Mouse (Mus musculus) stomach, embryonic 16.5 days (tissue): Measurements from ENCODE around the gene Hmgb1. TPM values are rescaled to one million over a fixed set of nuclear protein-coding genes. Genes with fewer than 3 reads are reported as not detected.
A peak's percentile ranks its signal among the peaks of the same experiment; 100 is the strongest.

ENCODE experiments used
- ATAC-seq: fragments of 200-750 bp; cut with Nextera tagmentation; 2 replicates; pipeline ENCODE4 v1.8.0; 2017; ENCODE audit warnings: moderate number of reproducible peaks, moderate TSS enrichment; ENCODE audit not compliant: insufficient read depth, low FRiP score
- H3K27ac ChIP-seq: fragments of 300-500 bp; sonication (generic); 2 replicates; pipeline ENCODE4 v1.5.1; 2014; ENCODE audit warnings: low read length
- H3K27me3 ChIP-seq: fragments of 300-500 bp; sonication (generic); 2 replicates; pipeline ENCODE4 v1.6.1; 2014; ENCODE audit warnings: low read length, control low read depth, mixed read lengths; ENCODE audit not compliant: control insufficient read depth, insufficient read depth
- H3K36me3 ChIP-seq: fragments of 300-500 bp; sonication (generic); 2 replicates; pipeline ENCODE4 v1.6.1; 2014; ENCODE audit warnings: low read length; ENCODE audit not compliant: control insufficient read depth, insufficient read depth
- H3K4me1 ChIP-seq: fragments of 300-500 bp; sonication (generic); 2 replicates; pipeline ENCODE4 v1.6.1; 2014; ENCODE audit warnings: low read length, control low read depth, mixed read lengths; ENCODE audit not compliant: control insufficient read depth, insufficient read depth
- H3K4me2 ChIP-seq: fragments of 300-500 bp; sonication (generic); 2 replicates; pipeline ENCODE4 v1.6.1; 2014; ENCODE audit warnings: low read depth, low read length, mixed read lengths
- H3K4me3 ChIP-seq: fragments of 300-500 bp; sonication (generic); replicated peaks from 2 replicates; pipeline ENCODE4 v1.5.1; 2014; ENCODE audit warnings: mild to moderate bottlenecking, low read length
- H3K9ac ChIP-seq: fragments of 300-500 bp; sonication (generic); 2 replicates; pipeline ENCODE4 v1.6.1; 2014; ENCODE audit warnings: low read length
- H3K9me3 ChIP-seq: fragments of 300-500 bp; sonication (generic); replicated peaks from 2 replicates; pipeline ENCODE4 v1.6.1; 2016; ENCODE audit warnings: low read length, control low read depth; ENCODE audit not compliant: control insufficient read depth
- WGBS: fragments of 180-500 bp; shearing (Covaris S2); extraction: QIAGEN DNeasy Blood & Tissue Kit; methylation state at CpG from one replicate; pipeline ENCODE4 v1.1.7; 2014; 5-methylcytosine and 5-hydroxymethylcytosine counted together
- polyA plus RNA-seq: library from polyadenylated mRNA; unstranded; fragments of >200 nt; fragmentation: Nextera tagmentation; extraction: Ambion mirVana; gene quantifications from 2 replicates; pipeline ENCODE4 v1.2.1, GENCODE M21; 2015

Gene Hmgb1
- polyA plus RNA-seq, 1 experiment from 2014 or later, result 1,078 TPM

DNA sequence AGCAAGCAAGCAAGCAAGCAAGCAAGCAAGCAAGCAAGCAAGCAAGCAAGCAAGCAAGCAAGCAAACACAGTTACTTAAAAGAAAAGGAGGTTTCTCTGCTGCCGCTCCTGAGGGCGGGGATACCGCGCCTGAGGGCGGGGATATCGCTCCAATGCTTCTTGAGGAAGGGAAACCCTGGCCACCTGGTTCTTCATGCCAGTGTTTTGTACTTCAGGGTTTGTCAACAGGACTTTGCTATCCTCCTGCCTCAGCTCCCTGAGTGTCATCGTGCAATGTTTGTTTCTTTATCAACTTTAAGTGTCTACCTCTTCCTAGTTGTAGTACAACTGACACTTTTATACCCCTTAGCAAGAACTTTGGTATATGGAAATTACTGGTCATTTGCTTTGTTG is 104.5 kb downstream of the Hmgb1 start:
- Histone ChIP-seq H3K4me2 (peak overlapping the region; percentile 30; the same call in 1 of the 2 replicates), H3K9me3 (peaks cover 4% of the 10 kb centered on the region; the same call in 1 of the 2 replicates), H3K4me3 (0 out of 2 replicates have a peak overlapping the region, but pooled peaks have one; percentile 1), H3K27me3 (no peaks in the 10 kb centered on the region), H3K36me3 (no peaks in the 10 kb centered on the region), H3K9ac (no peak overlapping the region), H3K27ac (no peak overlapping the region), H3K4me1 (peaks cover 12% of the 10 kb centered on the region; the same call in 1 of the 2 replicates)
- WGBS, result 36% methylated on average over 7 of the region's 7 CpGs
- ATAC-seq, result no peak

DNA sequence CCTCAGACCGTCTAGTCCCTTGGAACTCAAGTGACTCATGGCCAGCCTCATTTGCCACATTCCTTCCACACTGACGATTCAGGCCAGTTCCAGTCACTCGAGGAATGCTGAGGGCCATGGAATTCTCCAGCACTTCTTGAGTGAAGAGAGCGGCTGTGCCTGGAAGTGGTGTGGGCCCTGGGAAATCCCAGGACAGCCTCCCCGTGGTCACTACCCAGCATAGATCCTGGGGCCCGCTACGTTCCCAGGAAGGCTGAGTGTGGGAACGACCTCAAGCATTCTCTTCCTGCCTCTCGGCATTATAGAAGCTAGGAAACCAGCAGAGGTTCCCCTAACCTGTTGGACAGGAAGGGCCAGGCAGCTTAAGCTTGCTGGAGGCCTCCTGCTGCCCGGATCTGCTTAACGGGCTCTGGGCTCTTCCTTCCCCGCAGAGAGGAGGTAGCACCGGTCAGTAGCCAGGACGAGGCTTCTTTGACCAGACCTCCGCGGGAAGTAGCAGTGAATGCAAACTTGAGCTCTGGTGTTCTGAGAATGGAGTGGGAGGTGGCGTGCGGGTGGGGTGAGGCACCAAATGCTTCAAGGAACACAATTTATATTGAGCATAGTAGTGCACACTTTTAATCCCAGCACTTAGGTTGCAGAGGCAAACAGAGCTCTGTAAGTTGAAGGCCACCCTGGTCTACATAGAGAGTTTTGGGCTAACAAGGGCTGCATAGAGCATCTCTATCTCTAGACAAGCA is 105.1 kb downstream of the Hmgb1 start:
- 13% methylated on average over 18 of the region's 18 CpGs for WGBS
- Histone ChIP-seq H3K27me3 (no peaks in the 10 kb centered on the region), H3K9me3 (peaks cover 4% of the 10 kb centered on the region; the same call in 1 of the 2 replicates), H3K4me2 (peak overlapping the region; percentile 30; the same call in 1 of the 2 replicates), H3K9ac (0 out of 2 replicates have a peak overlapping the region, but pooled peaks have one; percentile 34), H3K4me1 (peaks cover 12% of the 10 kb centered on the region; the same call in 1 of the 2 replicates), H3K27ac (peak overlapping the region; percentile 17; the same call in 1 of the 2 replicates), H3K4me3 (peak overlapping the region; percentile 1; the same call in 1 of the 2 replicates), H3K36me3 (no peaks in the 10 kb centered on the region)
- peak; percentile 73; the same call in 1 of the 2 replicates for ATAC-seq

DNA sequence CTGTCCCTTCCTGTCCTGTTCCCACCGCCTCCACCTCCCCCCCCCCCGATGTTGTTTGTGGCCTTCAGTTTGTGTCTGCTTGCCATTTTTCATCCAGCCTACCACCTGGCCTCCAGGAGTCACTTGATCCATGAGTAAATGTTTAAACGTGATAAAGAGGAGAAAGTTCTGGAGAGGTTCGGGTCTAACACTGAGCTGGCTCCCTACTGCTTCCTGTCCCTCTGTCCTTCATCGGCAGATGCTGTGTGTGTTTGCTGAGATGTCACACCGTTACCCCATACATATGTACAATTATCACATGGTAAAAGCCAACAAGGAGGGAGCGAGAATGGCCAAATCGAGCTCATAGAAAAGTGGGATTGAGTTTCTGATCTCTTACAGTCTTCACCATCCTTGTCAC is 107.2 kb downstream of the Hmgb1 start:
- Histone ChIP-seq H3K36me3 (no peaks in the 10 kb centered on the region), H3K4me1 (peaks cover 12% of the 10 kb centered on the region; the same call in 1 of the 2 replicates), H3K27me3 (no peaks in the 10 kb centered on the region), H3K9ac (no peak overlapping the region), H3K27ac (no peak overlapping the region), H3K9me3 (peaks cover 4% of the 10 kb centered on the region; the same call in 1 of the 2 replicates), H3K4me3 (no peak overlapping the region), H3K4me2 (no peak overlapping the region)
- no peak for ATAC-seq
- 66% methylated on average over 8 of the region's 8 CpGs for WGBS

DNA sequence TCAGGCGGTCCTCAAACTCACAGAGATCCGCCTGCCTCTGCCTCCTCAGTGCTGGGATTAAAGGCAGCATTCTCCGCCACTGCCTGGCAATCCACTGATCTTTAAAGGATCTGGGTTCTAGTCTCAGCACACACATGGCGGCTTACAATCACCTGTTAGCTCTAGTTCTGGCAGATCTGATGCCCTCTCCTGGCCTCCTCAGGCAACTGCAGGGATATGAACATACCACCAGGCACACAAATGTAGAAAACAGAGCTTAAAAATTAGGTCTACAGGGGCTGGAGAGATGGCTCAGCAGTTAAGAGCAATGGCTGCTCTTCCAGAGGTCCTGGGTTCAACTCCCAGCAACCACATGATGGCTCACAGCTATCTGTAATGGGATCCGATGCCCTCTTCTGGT is 112.7 kb downstream of the Hmgb1 start:
- Histone ChIP-seq H3K9me3 (peaks cover 3% of the 10 kb centered on the region; the same call in 1 of the 2 replicates), H3K4me2 (no peak overlapping the region), H3K4me3 (no peak overlapping the region), H3K36me3 (no peaks in the 10 kb centered on the region), H3K27ac (no peak overlapping the region), H3K27me3 (no peaks in the 10 kb centered on the region), H3K4me1 (no peaks in the 10 kb centered on the region), H3K9ac (no peak overlapping the region)
- 98% methylated on average over 5 of the region's 5 CpGs for WGBS
- no peak for ATAC-seq

DNA sequence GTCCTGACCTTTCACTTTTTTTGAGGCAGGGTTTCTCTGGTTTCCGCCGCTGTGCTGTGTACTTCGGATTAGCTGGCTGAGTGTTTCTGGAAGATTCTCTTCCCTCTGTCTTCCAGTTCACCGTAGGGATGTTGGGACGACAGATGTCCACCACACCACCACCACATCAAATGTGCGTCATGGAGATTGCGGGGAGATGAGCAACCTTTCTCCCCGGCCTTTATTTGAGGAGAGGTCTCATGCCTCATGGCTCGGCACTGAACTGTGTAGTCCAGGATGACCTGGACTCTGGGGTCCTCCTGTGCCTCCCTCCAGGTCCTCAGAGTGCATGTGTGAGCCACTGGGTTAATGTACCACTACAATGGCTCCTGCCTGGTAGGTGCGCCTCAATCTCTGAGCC is 115.5 kb downstream of the Hmgb1 start:
- no peak for ATAC-seq
- Histone ChIP-seq H3K4me1 (no peaks in the 10 kb centered on the region), H3K4me3 (no peak overlapping the region), H3K36me3 (no peaks in the 10 kb centered on the region), H3K9me3 (no peaks in the 10 kb centered on the region), H3K27ac (no peak overlapping the region), H3K4me2 (no peak overlapping the region), H3K9ac (no peak overlapping the region), H3K27me3 (no peaks in the 10 kb centered on the region)
- 93% methylated on average over 10 of the region's 10 CpGs for WGBS

DNA sequence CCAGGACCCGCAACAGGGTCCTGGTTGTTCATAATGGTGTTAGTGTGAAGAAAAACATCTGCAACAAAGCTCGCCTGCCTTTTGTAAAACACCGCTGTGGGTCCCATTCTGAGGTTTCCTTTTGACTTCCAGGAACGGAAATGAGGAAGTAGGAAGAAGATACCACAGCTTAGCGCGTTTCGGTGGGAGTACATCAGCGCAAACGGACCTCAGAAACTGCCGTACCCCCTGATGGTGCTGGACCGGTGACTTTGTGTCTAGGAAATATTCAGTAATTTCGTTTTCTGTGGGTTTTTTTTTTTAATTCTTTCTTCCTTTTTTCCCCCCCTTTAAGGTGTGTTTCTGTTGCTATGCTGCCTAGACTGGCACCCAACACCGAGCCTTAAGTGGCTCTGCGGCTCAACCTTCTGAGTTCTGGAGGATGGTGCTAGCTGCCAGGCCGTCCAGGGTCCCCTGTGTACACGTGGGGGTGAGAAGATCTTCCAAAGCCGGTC is 116.0 kb downstream of the Hmgb1 start:
- Histone ChIP-seq H3K9me3 (no peaks in the 10 kb centered on the region), H3K4me3 (no peak overlapping the region), H3K4me2 (no peak overlapping the region), H3K9ac (no peak overlapping the region), H3K4me1 (no peaks in the 10 kb centered on the region), H3K36me3 (no peaks in the 10 kb centered on the region), H3K27ac (no peak overlapping the region), H3K27me3 (no peaks in the 10 kb centered on the region)
- 74% methylated on average over 17 of the region's 17 CpGs for WGBS
- ATAC-seq, result no peak

DNA sequence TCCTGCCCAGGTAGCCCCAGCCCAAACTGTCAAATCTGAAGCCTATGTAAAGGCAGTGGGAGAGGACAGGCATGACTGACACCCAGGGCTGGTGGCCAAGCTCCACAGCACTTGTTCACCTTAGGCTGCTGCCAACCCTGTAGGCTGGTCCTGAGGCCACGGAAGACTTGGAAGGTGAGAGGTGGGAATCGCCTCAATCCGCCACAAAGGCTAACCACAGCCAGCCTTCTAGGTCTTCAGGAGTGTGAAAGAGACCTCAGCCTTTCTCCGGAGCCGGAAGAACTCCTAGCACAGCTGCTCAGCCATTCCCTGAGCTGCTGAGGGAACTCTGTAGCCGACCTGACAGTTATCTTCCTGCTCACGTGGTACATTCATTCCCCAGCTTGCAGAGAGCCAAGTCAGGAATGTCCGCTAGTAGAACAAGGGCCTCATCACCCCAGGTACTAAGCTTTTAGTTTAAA is 116.8 kb downstream of the Hmgb1 start:
- no peaks in the 10 kb centered on the region for H3K27me3 ChIP-seq
- no peak for ATAC-seq
- no peak overlapping the region for H3K27ac ChIP-seq
- H3K9ac ChIP-seq, result no peak overlapping the region
- H3K4me3 ChIP-seq, result no peak overlapping the region
- H3K4me2 ChIP-seq, result 0 out of 2 replicates have a peak overlapping the region, but pooled peaks have one; percentile 27
- H3K4me1 ChIP-seq, result no peaks in the 10 kb centered on the region
- no peaks in the 10 kb centered on the region for H3K9me3 ChIP-seq
- WGBS, result 58% methylated on average over 8 of the region's 8 CpGs
- no peaks in the 10 kb centered on the region for H3K36me3 ChIP-seq

DNA sequence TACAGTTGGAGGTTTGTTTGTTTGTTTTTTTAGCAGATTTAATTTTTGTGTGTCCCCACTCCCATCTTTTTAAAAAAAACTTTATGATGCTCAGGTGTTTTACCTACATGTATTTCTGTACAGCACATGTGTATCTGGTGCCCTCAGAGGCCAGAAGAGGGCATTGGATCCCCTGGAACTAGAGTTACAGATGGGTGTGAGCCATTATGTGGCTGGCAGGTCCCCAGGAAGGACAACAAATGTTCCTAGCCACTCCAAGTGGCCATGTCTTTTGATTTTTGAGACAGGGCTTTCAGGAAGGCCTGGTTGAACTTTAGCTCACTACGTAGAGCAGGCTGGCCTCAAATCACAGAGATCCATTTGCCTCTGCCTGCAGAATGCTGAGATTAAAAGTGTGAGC is 121.5 kb downstream of the Hmgb1 start:
- H3K36me3 ChIP-seq, result no peaks in the 10 kb centered on the region
- 81% methylated on average over 1 of the region's 1 CpGs for WGBS
- no peaks in the 10 kb centered on the region for H3K27me3 ChIP-seq
- no peak overlapping the region for H3K27ac ChIP-seq
- H3K9me3 ChIP-seq, result no peaks in the 10 kb centered on the region
- ATAC-seq, result no peak
- H3K4me1 ChIP-seq, result no peaks in the 10 kb centered on the region
- no peak overlapping the region for H3K4me3 ChIP-seq
- no peak overlapping the region for H3K9ac ChIP-seq
- no peak overlapping the region for H3K4me2 ChIP-seq
